Mouse (Mus musculus) forebrain, embryonic 13.5 days (tissue): ENCODE data around the gene Mrm2. TPM values are rescaled to one million over a fixed set of nuclear protein-coding genes. Genes with fewer than 3 reads are reported as not detected.
A peak's percentile ranks its signal among the peaks of the same experiment; 100 is the strongest.

Source experiments
- ATAC-seq: fragments of 200-750 bp; cut with Nextera tagmentation; 2 replicates; pipeline ENCODE4 v1.8.0; 2017
- H3K27ac ChIP-seq: fragments of 300-500 bp; sonication (generic); 2 replicates; pipeline ENCODE4 v1.5.1; 2015; ENCODE audit warnings: inconsistent platforms, mild to moderate bottlenecking, moderate library complexity
- H3K27me3 ChIP-seq: fragments of 300-500 bp; sonication (generic); 2 replicates; pipeline ENCODE4 v1.6.1; 2015; ENCODE audit warnings: mild to moderate bottlenecking, inconsistent platforms
- H3K36me3 ChIP-seq: fragments of 300-500 bp; sonication (generic); 2 replicates; pipeline ENCODE4 v1.6.1; 2015; ENCODE audit warnings: mild to moderate bottlenecking, inconsistent platforms; ENCODE audit not compliant: poor library complexity, severe bottlenecking
- H3K4me1 ChIP-seq: fragments of 300-500 bp; sonication (generic); 2 replicates; pipeline ENCODE4 v1.6.1; 2015; ENCODE audit warnings: inconsistent platforms
- H3K4me2 ChIP-seq: fragments of 300-500 bp; sonication (generic); 2 replicates; pipeline ENCODE4 v1.6.1; 2015; ENCODE audit warnings: inconsistent platforms, mild to moderate bottlenecking, moderate library complexity
- H3K4me3 ChIP-seq: fragments of 300-500 bp; sonication (generic); 2 replicates; pipeline ENCODE4 v1.5.1; 2015; ENCODE audit warnings: mild to moderate bottlenecking, inconsistent platforms
- H3K9ac ChIP-seq: fragments of 300-500 bp; sonication (generic); 2 replicates; pipeline ENCODE4 v1.6.1; 2015; ENCODE audit warnings: mild to moderate bottlenecking, inconsistent platforms
- H3K9me3 ChIP-seq: fragments of 300-500 bp; sonication (generic); replicated peaks from 2 replicates; pipeline ENCODE4 v1.6.1; 2016; ENCODE audit warnings: inconsistent platforms
- WGBS: fragments of 180-500 bp; shearing (Covaris S2); methylation state at CpG from one replicate; pipeline ENCODE4 v1.1.7; 2015; 5-methylcytosine and 5-hydroxymethylcytosine counted together
- polyA plus RNA-seq: library from polyadenylated mRNA; unstranded; fragments of >200 nt; fragmentation: Nextera tagmentation; extraction: Ambion mirVana; gene quantifications from 2 replicates; pipeline ENCODE4 v1.2.1, GENCODE M21; 2015

Mrm2 gene
- polyA plus RNA-seq, 1 experiment from 2014 or later, result 21.8 TPM

GRCm38 (mm10) chr5:140289161-140289560 is 42.5 kb downstream of the Mrm2 start:
- Histone ChIP-seq H3K4me3 (no peak overlapping the region), H3K4me1 (no peaks in the 10 kb centered on the region), H3K9ac (no peak overlapping the region), H3K4me2 (no peak overlapping the region), H3K9me3 (no peaks in the 10 kb centered on the region), H3K36me3 (peaks cover 45% of the 10 kb centered on the region), H3K27me3 (no peaks in the 10 kb centered on the region), H3K27ac (no peak overlapping the region)
- ATAC-seq, result no peak
- 95% methylated on average over 2 of the region's 2 CpGs for WGBS

GRCm38 (mm10) chr5:140288287-140288686 is 43.4 kb downstream of the Mrm2 start:
- Histone ChIP-seq H3K9ac (no peak overlapping the region), H3K4me1 (no peaks in the 10 kb centered on the region), H3K36me3 (peaks cover 44% of the 10 kb centered on the region), H3K27ac (no peak overlapping the region), H3K4me3 (no peak overlapping the region), H3K4me2 (no peak overlapping the region), H3K9me3 (no peaks in the 10 kb centered on the region), H3K27me3 (no peaks in the 10 kb centered on the region)
- WGBS, result 68% methylated on average over 3 of the region's 3 CpGs
- ATAC-seq, result 0 out of 2 replicates have a peak, but pooled peaks have one; percentile 30

- H3K36me3 ChIP-seq, result peaks cover 21% of the 10 kb centered on the region
- H3K27me3 ChIP-seq, result no peaks in the 10 kb centered on the region
- H3K9me3 ChIP-seq, result no peaks in the 10 kb centered on the region
- H3K4me3 ChIP-seq, result no peak overlapping the region
- 68% methylated on average over 2 of the region's 2 CpGs for WGBS
- peaks cover 15% of the 10 kb centered on the region; the same call in 1 of the 2 replicates for H3K4me1 ChIP-seq
- H3K9ac ChIP-seq, result no peak overlapping the region
- ATAC-seq, result no peak
- no peak overlapping the region for H3K27ac ChIP-seq
- no peak overlapping the region for H3K4me2 ChIP-seq
These were observed 46.9 kb downstream of the Mrm2 start for GRCm38 (mm10) chr5:140284761-140285160.

- H3K4me2 ChIP-seq, result no peak overlapping the region
- no peaks in the 10 kb centered on the region for H3K9me3 ChIP-seq
- 90% methylated on average over 2 of the region's 2 CpGs for WGBS
- H3K27me3 ChIP-seq, result no peaks in the 10 kb centered on the region
- ATAC-seq, result no peak
- H3K36me3 ChIP-seq, result peaks cover 14% of the 10 kb centered on the region
- H3K27ac ChIP-seq, result no peak overlapping the region
- no peak overlapping the region for H3K9ac ChIP-seq
- no peak overlapping the region for H3K4me3 ChIP-seq
- peaks cover 16% of the 10 kb centered on the region; the same call in 1 of the 2 replicates for H3K4me1 ChIP-seq
These were observed 47.7 kb downstream of the Mrm2 start for GRCm38 (mm10) chr5:140284011-140284410.

GRCm38 (mm10) chr5:140282900-140283299 is 48.8 kb downstream of the Mrm2 start:
- Histone ChIP-seq H3K27me3 (no peaks in the 10 kb centered on the region), H3K4me1 (peaks cover 16% of the 10 kb centered on the region; the same call in 1 of the 2 replicates), H3K9ac (no peak overlapping the region), H3K4me2 (no peak overlapping the region), H3K4me3 (no peak overlapping the region), H3K36me3 (peaks cover 13% of the 10 kb centered on the region), H3K27ac (no peak overlapping the region), H3K9me3 (no peaks in the 10 kb centered on the region)
- no peak for ATAC-seq
- WGBS, result 96% methylated on average over 3 of the region's 3 CpGs

- H3K4me3 ChIP-seq, result no peak overlapping the region
- no peaks in the 10 kb centered on the region for H3K9me3 ChIP-seq
- H3K4me1 ChIP-seq, result peaks cover 16% of the 10 kb centered on the region; the same call in 1 of the 2 replicates
- H3K27ac ChIP-seq, result no peak overlapping the region
- H3K9ac ChIP-seq, result no peak overlapping the region
- 68% methylated on average over 8 of the region's 8 CpGs for WGBS
- no peak for ATAC-seq
- peaks cover 15% of the 10 kb centered on the region for H3K36me3 ChIP-seq
- no peak overlapping the region for H3K4me2 ChIP-seq
- no peaks in the 10 kb centered on the region for H3K27me3 ChIP-seq
These were observed 49.3 kb downstream of the Mrm2 start for GRCm38 (mm10) chr5:140282376-140282775.

- Histone ChIP-seq H3K36me3 (peaks cover 15% of the 10 kb centered on the region), H3K9ac (no peak overlapping the region), H3K27ac (0 out of 2 replicates have a peak overlapping the region, but pooled peaks have one; percentile 26), H3K4me1 (peaks cover 16% of the 10 kb centered on the region; the same call in 1 of the 2 replicates), H3K4me2 (no peak overlapping the region), H3K4me3 (no peak overlapping the region), H3K9me3 (no peaks in the 10 kb centered on the region), H3K27me3 (no peaks in the 10 kb centered on the region)
- WGBS, result 57% methylated on average over 9 of the region's 9 CpGs
- no peak for ATAC-seq
These were observed 51.5 kb downstream of the Mrm2 start for GRCm38 (mm10) chr5:140280205-140280604.

Other genes with a start within 250 kb of the Mrm2 start
- 43.1 and 44.5 TPM in 2 replicates for gene Mad1l1, start 10.3 kb downstream of the Mrm2 start, polyA plus RNA-seq
- gene Nudt1, start 10.2 kb downstream of the Mrm2 start, polyA plus RNA-seq, result 35.7 and 37.8 TPM in 2 replicates
- gene Snx8, start 57.4 kb upstream of the Mrm2 start, polyA plus RNA-seq, result 17.6 and 20.6 TPM in 2 replicates
- gene Eif3b, start 87.4 kb upstream of the Mrm2 start, polyA plus RNA-seq, result 84.0 and 95.0 TPM in 2 replicates
- gene Gm4869, start 113.7 kb upstream of the Mrm2 start, polyA plus RNA-seq, result not detected in 2 replicates
- gene Chst12, start 173.7 kb upstream of the Mrm2 start, polyA plus RNA-seq, result 8.8 and 11.1 TPM in 2 replicates
- 0.49 TPM in 1 of 2 replicates, not detected in the other for gene Grifin, start 233.2 kb upstream of the Mrm2 start, polyA plus RNA-seq